8 mouse cellular contexts compared by ENCODE assay signal in genomic region chr10:110927491-110927890, GRCm38 (mm10). TPM values are rescaled to one million over a fixed set of nuclear protein-coding genes. Genes with fewer than 3 reads are reported as not detected.
DNase-seq lines count a peak whose midpoint lies in the region; ATAC-seq lines count a peak whose summit lies in the region.

No protein-coding gene starts in this region.

- no peak for ATAC-seq in embryonic facial prominence, embryonic 13.5 days (ENCODE audit: insufficient number of reproducible peaks, insufficient read depth, low FRiP score, low TSS enrichment, low read depth)
- peak; percentile 50 for ATAC-seq in intestine, embryonic 16.5 days

- H3K4me1 ChIP-seq in embryonic facial prominence, embryonic 13.5 days = peaks cover 74% of the 10 kb centered on the region
- H3K4me1 ChIP-seq in intestine, embryonic 16.5 days (ENCODE audit: control insufficient read depth, insufficient read depth, low read length) = peaks cover 40% of the 10 kb centered on the region

- H3K4me2 ChIP-seq in embryonic facial prominence, embryonic 13.5 days = peak overlapping the region; percentile 32
- H3K4me2 ChIP-seq in intestine, embryonic 16.5 days (ENCODE audit: low read depth, low read length) = peak overlapping the region; percentile 27

- no peaks in the 10 kb centered on the region for H3K36me3 ChIP-seq in embryonic facial prominence, embryonic 13.5 days
- no peaks in the 10 kb centered on the region for H3K36me3 ChIP-seq in intestine, embryonic 16.5 days (ENCODE audit: control insufficient read depth, insufficient read depth, low read length)

- no peaks in the 10 kb centered on the region for H3K9me3 ChIP-seq in embryonic facial prominence, embryonic 13.5 days
- H3K9me3 ChIP-seq in intestine, embryonic 16.5 days (ENCODE audit: control insufficient read depth, low read length) = no peaks in the 10 kb centered on the region

- WGBS in embryonic facial prominence, embryonic 13.5 days = 41% methylated on average over 11 of the region's 11 CpGs
- WGBS in intestine, embryonic 16.5 days = 26% methylated on average over 11 of the region's 11 CpGs

- H3K9ac ChIP-seq in embryonic facial prominence, embryonic 13.5 days = no peak overlapping the region
- H3K9ac ChIP-seq in intestine, embryonic 16.5 days (ENCODE audit: low read depth, low read length) = no peak overlapping the region

- peak overlapping the region; percentile 48 for H3K27ac ChIP-seq in embryonic facial prominence, embryonic 13.5 days
- H3K27ac ChIP-seq in intestine, embryonic 16.5 days (ENCODE audit: low read length) = peak overlapping the region; percentile 38

- DNase-seq in kidney, postnatal 4 days = peak; percentile 36 to 52
- DNase-seq in kidney, adult 9 months = no peak
- peak; percentile 64 for DNase-seq in adrenal gland, postnatal 10 days
- no peak for DNase-seq in ovary, postnatal 14 days (ENCODE audit: low spot score)
- no peak for DNase-seq in embryo, embryonic 10 days (ENCODE audit: low spot score)
- DNase-seq in spleen, postnatal 10 days (ENCODE audit: low spot score in 2 of 2) = no peak

- no peaks in the 10 kb centered on the region for H3K27me3 ChIP-seq in embryonic facial prominence, embryonic 13.5 days
- H3K27me3 ChIP-seq in intestine, embryonic 16.5 days (replicated peaks; ENCODE audit: control insufficient read depth, insufficient read depth, low read length) = no peaks in the 10 kb centered on the region

- no peak overlapping the region for H3K4me3 ChIP-seq in embryonic facial prominence, embryonic 13.5 days
- H3K4me3 ChIP-seq in intestine, embryonic 16.5 days (ENCODE audit: low read length) = no peak overlapping the region

RNA-seq across cellular contexts. Expression of gene Csrp2, which starts 7.9 kb away (rescaled TPM):
- total RNA-seq in adrenal gland, postnatal 10 days (2021) = 100 to 1,000 TPM; 245 to 263 TPM
- polyA plus RNA-seq in embryonic facial prominence, embryonic 13.5 days (2015; fragmentation: Nextera tagmentation; extraction: Ambion mirVana) = 149 and 155 TPM in 2 replicates
- 236 and 254 TPM in 2 replicates for polyA plus RNA-seq in intestine, embryonic 16.5 days (2015; fragmentation: Nextera tagmentation; extraction: Ambion mirVana)

Comparison
In these comparisons a context has a peak if more than half of its experiments do, and no peak if none do; other contexts are left out.
1. DNase-seq: peak in kidney, postnatal 4 days (2 of 2) and adrenal gland, postnatal 10 days (single experiment); none in kidney, adult 9 months (single experiment), ovary, postnatal 14 days (single experiment), embryo, embryonic 10 days (single experiment) and spleen, postnatal 10 days (0 of 2).